ENCODE assay signal across 8 mouse cellular contexts in the genomic region with DNA sequence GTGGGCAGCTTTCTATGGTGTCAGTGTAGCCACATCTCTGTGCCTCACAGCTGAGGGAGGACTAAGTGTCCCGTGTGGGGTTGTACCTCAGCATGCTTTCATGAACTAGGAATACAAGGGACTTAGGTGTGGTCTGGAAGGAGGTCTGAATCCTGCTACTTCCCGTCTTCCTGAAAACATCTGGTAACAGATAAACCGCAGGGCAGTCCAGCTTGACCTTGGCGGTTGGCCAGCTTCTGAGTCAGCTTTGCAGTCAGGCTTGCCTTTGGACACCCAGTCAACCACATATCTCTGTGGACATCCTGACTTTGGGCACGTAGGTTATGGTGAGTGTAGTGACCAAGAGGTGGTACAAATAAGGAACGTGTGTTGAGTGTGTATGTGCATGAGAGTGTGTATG. TPM values are rescaled to one million over a fixed set of nuclear protein-coding genes. Genes with fewer than 3 reads are reported as not detected.
DNase-seq lines count a peak whose midpoint lies in the region; ATAC-seq and TF ChIP-seq lines count a peak whose summit lies in the region.

No protein-coding gene starts in this region.

- no peak overlapping the region for H3K4me3 ChIP-seq in kidney, adult 2 months (ENCODE audit: insufficient read depth, low read depth, low read length)
- H3K4me3 ChIP-seq in kidney, embryonic 16.5 days (ENCODE audit: low read length), result no peak overlapping the region
- H3K4me3 ChIP-seq in kidney, postnatal 0 days (replicated peaks; ENCODE audit: low read depth, low read length), result no peak overlapping the region

- H3K9me3 ChIP-seq in kidney, embryonic 16.5 days (ENCODE audit: low read length), result no peaks in the 10 kb centered on the region
- H3K9me3 ChIP-seq in kidney, postnatal 0 days (replicated peaks; ENCODE audit: low read length), result no peaks in the 10 kb centered on the region

- H3K4me1 ChIP-seq in kidney, adult 2 months (ENCODE audit: control insufficient read depth, insufficient read depth, low read length), result no peaks in the 10 kb centered on the region
- no peaks in the 10 kb centered on the region for H3K4me1 ChIP-seq in kidney, embryonic 16.5 days (ENCODE audit: insufficient read depth, low read length)
- no peaks in the 10 kb centered on the region; the same call in 1 of the 2 replicates for H3K4me1 ChIP-seq in kidney, postnatal 0 days (replicated peaks; ENCODE audit: insufficient read depth, low read length)

- peak; percentile 81 for DNase-seq in kidney, adult 2 months
- peak; percentile 33 for DNase-seq in gastrocnemius, postnatal 25 days
- DNase-seq in kidney, postnatal 0 days (ENCODE audit: low spot score), result peak; percentile 29
- DNase-seq in left cerebral cortex, postnatal 36 days (ENCODE audit: low spot score in 2 of 2), result no peak
- DNase-seq in left cerebral cortex, adult 18-20 months (ENCODE audit: low spot score in 2 of 2), result no peak

- WGBS in kidney, adult 2 months, result 36% methylated on average over 6 of the region's 6 CpGs
- 64% methylated on average over 6 of the region's 6 CpGs for WGBS in kidney, embryonic 16.5 days
- WGBS in kidney, postnatal 0 days, result 56% methylated on average over 6 of the region's 6 CpGs

- H3K27me3 ChIP-seq in kidney, adult 2 months (replicated peaks; ENCODE audit: control insufficient read depth, insufficient read depth, low read length), result no peaks in the 10 kb centered on the region
- H3K27me3 ChIP-seq in kidney, embryonic 16.5 days (ENCODE audit: insufficient read depth, low read length), result no peaks in the 10 kb centered on the region
- no peaks in the 10 kb centered on the region for H3K27me3 ChIP-seq in kidney, postnatal 0 days (ENCODE audit: insufficient read depth, low read length)

- no peak for TF ChIP-seq CTCF in kidney, adult 2 months (conservative IDR thresholded peaks at IDR 0.05; ENCODE audit: insufficient read depth, insufficient read length, low read depth, low read length)
- TF ChIP-seq CTCF in kidney, postnatal 0 days (IDR thresholded peaks at IDR 0.05; ENCODE audit: low read depth), result no peak

- no peak for TF ChIP-seq POLR2A in kidney, adult 2 months (IDR thresholded peaks at IDR 0.05; ENCODE audit: low read depth, low read length)

- no peak overlapping the region for H3K27ac ChIP-seq in kidney, adult 2 months (ENCODE audit: insufficient read depth, low read depth, low read length)
- no peak overlapping the region for H3K27ac ChIP-seq in kidney, embryonic 16.5 days (ENCODE audit: low read length)
- H3K27ac ChIP-seq in kidney, postnatal 0 days, result no peak overlapping the region

- no peak overlapping the region for H3K4me2 ChIP-seq in kidney, embryonic 16.5 days (replicated peaks; ENCODE audit: low read depth, low read length)
- H3K4me2 ChIP-seq in kidney, postnatal 0 days (ENCODE audit: low read length), result no peak overlapping the region

- no peak for ATAC-seq in kidney, embryonic 16.5 days (ENCODE audit: low FRiP score, low TSS enrichment)
- ATAC-seq in kidney, postnatal 0 days (replicated peaks; ENCODE audit: low FRiP score, low read depth), result no peak
- ATAC-seq in megakaryocyte progenitor cell, adult 5-6 weeks (replicated peaks; ENCODE audit: poor library complexity), result peak; percentile 65
- no peak for ATAC-seq in activated CD4-positive, CD25-positive, alpha-beta regulatory T cell, adult 4 months

- intact Hi-C loops in left cerebral cortex, postnatal 36 days (cut with DNase I), result no loop called here

- H3K9ac ChIP-seq in kidney, embryonic 16.5 days (replicated peaks; ENCODE audit: low read length), result no peak overlapping the region
- no peak overlapping the region for H3K9ac ChIP-seq in kidney, postnatal 0 days (ENCODE audit: low read depth, low read length)

- no peaks in the 10 kb centered on the region for H3K36me3 ChIP-seq in kidney, adult 2 months (ENCODE audit: control insufficient read depth, insufficient read depth, low read length)
- H3K36me3 ChIP-seq in kidney, embryonic 16.5 days (ENCODE audit: insufficient read depth, low read length), result no peaks in the 10 kb centered on the region
- no peaks in the 10 kb centered on the region for H3K36me3 ChIP-seq in kidney, postnatal 0 days (ENCODE audit: insufficient read depth, low read length)

RNA-seq across cellular contexts. Expression of gene Stk24, which starts 57.2 kb away (rescaled TPM):
- polyA plus RNA-seq in kidney, adult 2 months (2012; rRNA removed), result 27.1 and 30.3 TPM in 2 replicates
- 34.8 and 38.0 TPM in 2 replicates for polyA plus RNA-seq in kidney, embryonic 16.5 days (2015; fragmentation: Nextera tagmentation; extraction: Ambion mirVana)
- 10 to 100 TPM; 25.5 to 28.1 TPM for total RNA-seq in gastrocnemius, postnatal 25 days (2021)
- 33.2 and 36.6 TPM in 2 replicates for polyA plus RNA-seq in kidney, postnatal 0 days (2015; fragmentation: Nextera tagmentation; extraction: Ambion mirVana)
- 97.1 and 100 TPM in 2 replicates for total RNA-seq in megakaryocyte progenitor cell, adult 5-6 weeks (2015)
- 73.4 and 76.7 TPM in 2 replicates for total RNA-seq in megakaryocyte progenitor cell, adult 5-6 weeks (2017)
- total RNA-seq in left cerebral cortex, postnatal 36 days (2021), result 10 to 100 TPM; 59.9 to 60.6 TPM
- total RNA-seq in left cerebral cortex, adult 18-20 months (2021), result 10 to 100 TPM; 65.3 to 66.0 TPM
- 10 to 100 TPM; 50.8 to 62.0 TPM for polyA plus RNA-seq in activated CD4-positive, CD25-positive, alpha-beta regulatory T cell, adult 4 months (2017; shearing (Covaris generic))

Comparison
In these comparisons a context has a peak if more than half of its experiments do, and no peak if none do; other contexts are left out.
1. DNase-seq: peak in kidney, adult 2 months (single experiment), gastrocnemius, postnatal 25 days (single experiment) and kidney, postnatal 0 days (single experiment); none in left cerebral cortex, postnatal 36 days (0 of 2) and left cerebral cortex, adult 18-20 months (0 of 2).